Mouse (Mus musculus) spleen, postnatal 14 days (tissue): ENCODE data around the gene Mmp20.

Source experiments
- DNase-seq, 2 experiments: peaks; one replicate each; pipeline ENCODE4 v3.0.0; 2021 to 2022; ENCODE audit warnings: low spot score in 2 of 2

Mmp20 gene

DNA sequence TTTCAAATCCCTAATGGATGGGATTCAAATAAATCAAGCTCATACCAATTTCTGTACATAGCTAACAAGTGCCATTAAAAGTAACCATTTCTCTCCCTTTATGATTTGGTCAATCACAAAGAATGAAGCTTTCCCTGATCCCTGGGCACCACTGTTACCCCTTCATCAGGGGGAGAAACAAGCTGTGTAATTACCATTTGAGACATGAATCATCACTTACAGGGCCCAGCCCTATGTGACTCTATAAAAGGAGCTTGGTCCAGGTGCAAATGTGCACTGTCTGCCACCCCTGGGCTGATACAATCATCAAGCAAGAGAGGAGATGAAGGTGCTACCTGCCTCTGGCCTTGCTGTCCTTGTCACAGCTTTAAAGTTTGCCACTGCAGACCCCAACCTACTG is at the start of gene Mmp20:
Gene Mmp20 (plus strand): TSS at position 301 of the 400 bp plus-strand sequence.
- DNase-seq = no peak

DNA sequence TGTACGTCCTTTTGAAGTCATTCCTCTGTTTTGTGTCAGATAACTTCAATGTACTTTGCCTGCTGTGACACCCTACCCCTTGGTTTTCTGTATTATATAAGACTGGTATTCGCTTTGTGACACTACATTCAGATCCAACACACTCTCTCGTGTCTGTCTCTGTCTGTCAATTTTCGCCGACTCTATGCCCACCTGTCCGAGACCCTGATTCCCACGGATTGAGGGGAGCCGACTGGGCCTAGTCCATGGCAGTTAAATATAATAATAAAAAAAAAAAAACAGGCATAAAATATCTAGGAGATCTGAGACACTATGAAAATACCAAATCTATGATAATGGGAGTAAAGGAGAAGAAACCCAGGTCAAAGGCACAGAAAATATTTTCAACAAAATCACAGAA is 38.0 kb upstream of the Mmp20 start:
- DNase-seq = no peak

DNA sequence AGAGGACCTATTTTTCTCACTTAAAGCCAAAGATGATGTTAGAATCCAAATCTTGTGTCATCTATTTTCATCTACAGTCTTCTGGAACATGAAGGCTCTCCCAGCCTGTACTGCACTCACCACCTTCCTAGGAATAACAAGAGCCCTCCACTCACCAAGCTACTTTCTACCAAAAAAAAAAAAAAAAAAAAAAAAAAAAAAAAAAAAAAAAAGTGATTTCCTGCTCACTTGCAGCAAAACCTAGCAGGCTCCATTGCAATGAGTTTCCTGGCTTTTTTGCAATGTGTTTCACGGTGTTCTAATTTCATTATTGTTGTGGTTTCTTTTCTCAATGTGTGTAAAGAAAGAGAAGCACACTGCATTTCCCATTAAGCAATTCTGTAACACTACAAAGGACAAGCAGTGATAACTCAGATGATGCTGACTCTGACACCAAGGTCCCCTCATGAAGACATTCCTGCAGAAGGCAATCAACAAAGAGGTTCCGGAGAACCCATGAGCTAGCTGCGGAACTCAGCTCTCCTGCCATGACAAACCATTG is 34.7 kb upstream of the Mmp20 start:
- no peak for DNase-seq

GRCm38 (mm10) chr9:7594816-7595540 is 33.1 kb upstream of the Mmp20 start:
- DNase-seq = peak; percentile 24 to 50

DNA sequence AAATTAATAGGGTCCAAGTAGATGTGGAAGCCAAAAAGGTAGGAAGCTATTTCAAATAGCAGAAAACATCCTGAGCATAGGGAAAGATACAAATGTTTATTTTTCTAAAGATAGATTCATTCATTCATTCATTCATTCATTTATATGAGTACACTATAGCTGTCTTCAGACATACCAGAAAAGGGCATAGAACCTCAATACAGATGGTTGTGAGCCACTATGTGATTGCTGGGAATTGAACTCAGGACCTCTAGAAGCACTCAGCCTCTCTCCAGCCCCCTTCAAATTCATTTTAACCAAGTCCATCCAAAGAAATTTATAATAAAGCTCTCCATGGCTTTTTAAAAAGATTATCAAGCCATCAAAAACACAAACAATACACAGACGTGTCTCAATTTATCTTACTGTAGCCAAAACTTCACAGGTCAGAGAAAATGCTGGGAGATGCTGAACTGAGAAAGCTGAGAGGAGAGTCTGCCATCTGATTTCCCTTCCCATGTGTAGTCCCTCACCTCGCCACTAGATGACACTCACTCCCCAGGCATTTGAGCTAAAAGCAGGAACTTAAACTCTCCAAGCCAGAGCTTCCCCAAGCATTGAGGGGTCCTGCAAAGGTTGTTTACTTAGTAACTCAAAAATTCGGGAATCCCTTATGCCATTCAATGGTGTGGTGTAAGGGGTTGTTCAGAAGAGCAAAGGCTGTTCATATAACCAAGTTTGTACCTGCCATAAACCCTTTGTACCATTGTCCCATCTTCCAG is 24.9 kb upstream of the Mmp20 start:
- peak; percentile 20 to 59 for DNase-seq

DNA sequence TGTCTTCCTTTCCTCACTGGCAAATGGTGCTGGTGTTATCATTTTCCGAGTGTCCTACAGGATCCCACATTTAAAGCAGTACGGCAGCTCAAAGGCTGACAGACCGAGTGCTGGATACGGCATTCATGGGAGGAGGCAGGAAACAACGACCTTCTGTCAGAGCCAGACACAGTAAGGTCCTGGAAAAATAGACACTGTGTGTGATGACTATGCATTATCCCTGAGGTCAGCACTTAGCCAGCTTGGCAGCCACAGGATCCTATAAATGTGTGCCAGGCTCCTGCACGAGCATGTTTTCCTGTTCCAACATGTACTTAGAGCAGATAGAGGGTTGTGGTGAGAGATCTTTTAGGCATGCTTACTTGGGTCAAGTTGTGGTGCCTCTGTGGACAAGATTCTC is 24.0 kb upstream of the Mmp20 start:
- no peak for DNase-seq

DNA sequence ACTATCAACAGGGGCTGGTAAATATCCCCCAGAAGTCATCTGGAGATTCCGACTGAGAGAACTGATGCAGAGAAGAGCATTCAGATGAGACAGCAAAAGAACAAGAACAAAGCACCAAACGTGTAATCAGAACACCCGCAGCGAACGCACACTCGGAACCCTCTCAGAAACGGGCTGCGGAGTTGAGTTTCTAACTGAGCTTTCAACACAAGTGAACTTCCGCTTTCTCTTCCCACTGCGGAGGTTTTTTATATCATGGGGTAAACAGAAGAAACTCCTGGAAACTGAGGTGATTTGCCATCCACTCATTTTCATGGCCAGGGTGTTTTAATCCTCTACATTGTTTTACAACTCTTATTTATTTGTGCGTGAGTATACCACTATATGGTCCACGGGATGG is 22.4 kb upstream of the Mmp20 start:
- DNase-seq = no peak

DNA sequence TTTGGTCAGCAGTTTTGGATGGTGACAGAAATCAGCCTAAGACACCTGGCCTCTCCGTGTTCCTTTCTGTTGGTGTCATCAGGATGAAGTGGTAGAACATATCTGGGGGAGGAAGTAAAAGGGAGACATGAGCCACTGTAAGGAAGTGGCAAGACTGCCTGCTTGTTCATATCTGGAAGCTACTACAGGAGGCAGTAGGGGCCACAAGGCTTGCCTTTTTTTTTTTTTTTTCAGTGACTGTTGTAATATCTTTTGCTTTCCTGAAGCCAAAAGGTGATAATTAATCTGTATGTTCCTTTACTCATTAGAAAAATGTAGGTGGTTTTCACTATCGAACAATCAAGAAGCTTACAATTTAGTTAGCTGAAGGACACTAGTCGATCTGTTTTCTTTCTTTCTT is 5.4 kb upstream of the Mmp20 start:
- DNase-seq = no peak

DNA sequence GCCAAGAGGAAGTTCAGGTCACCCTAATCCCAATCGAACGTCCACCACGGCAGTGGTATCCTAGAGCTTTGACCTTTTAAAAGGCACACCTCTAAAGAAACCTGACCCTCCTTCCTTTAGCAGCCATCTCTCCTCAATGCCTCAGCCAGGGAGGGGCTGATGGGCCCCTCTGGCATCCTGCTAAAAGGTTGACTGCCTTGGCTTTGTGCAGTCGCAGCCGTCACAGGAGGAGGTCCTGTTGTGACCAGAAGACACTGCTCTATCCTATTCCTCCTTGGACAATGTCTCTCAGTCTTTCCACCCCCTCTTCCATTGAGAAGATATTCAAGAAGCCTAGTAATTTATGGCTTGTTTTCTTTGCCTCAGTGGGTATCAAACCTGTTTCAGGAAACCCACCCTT is 5.9 kb downstream of the Mmp20 start:
- no peak for DNase-seq

- no peak for DNase-seq
These were observed 19.9 kb downstream of the Mmp20 start for GRCm38 (mm10) chr9:7647901-7648300.

GRCm38 (mm10) chr9:7650397-7651180 is 22.6 kb downstream of the Mmp20 start:
- DNase-seq = no peak

GRCm38 (mm10) chr9:7652351-7653085 is 24.5 kb downstream of the Mmp20 start:
- DNase-seq = no peak

DNA sequence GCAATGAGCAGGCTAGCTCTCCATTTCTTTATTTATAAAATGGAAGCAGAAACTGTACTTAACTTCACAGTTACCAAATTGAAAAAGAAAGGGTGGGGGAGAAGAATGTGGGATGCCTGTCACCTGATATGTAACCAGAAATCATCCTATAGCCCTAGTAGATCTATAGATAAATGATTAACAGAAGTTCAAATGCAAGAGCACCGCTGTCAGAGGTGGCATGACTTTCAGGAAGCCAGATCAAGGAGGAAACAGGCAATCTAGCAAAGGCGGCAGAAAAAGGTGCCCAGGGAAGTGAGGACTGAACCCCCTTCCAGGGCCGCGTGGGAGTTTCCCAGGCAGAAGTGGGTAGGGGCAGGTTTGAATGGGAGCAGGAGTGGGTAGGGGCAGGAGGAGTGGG is 29.9 kb downstream of the Mmp20 start:
- no peak for DNase-seq

- no peak for DNase-seq
These were observed 31.5 kb downstream of the Mmp20 start for GRCm38 (mm10) chr9:7659469-7660020.

GRCm38 (mm10) chr9:7661371-7661770 is 33.3 kb downstream of the Mmp20 start:
- no peak for DNase-seq

- DNase-seq = no peak
These were observed 41.6 kb downstream of the Mmp20 start for GRCm38 (mm10) chr9:7669674-7670073.

- no peak for DNase-seq
These were observed 45.0 kb downstream of the Mmp20 start for GRCm38 (mm10) chr9:7672985-7673384.

DNA sequence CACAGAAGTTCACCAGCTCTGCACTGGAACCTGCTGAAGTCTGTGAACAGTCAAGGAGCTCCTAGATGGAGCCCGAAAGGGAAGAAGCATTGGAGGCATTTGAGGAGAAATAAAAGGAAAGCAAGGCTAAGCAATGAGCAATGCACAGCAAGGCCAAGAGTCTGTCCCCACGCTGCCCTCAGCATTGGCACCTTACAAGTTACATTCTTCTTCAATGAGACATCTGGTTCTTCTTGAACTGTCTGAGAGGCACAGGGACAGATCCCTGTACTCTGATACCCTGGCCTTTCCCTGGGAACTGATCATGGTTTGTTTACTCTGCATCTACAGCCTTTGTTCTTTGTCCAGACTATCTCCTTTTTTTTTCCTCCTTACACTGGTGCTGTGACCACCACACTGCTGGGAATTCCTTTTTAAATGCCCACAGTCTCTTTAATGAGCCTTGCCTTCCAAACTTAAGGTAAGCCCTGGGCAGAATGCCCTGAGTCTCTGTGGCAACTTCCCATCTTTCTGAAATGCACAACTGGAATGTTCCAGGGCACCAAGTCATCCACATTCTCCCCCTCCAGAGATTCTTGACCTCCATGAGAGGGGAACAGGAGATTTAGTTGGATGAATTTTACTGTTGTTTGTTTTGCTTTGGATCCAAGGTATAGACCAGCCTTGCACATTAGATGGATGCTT is 50.3 kb downstream of the Mmp20 start:
- DNase-seq = no peak

DNA sequence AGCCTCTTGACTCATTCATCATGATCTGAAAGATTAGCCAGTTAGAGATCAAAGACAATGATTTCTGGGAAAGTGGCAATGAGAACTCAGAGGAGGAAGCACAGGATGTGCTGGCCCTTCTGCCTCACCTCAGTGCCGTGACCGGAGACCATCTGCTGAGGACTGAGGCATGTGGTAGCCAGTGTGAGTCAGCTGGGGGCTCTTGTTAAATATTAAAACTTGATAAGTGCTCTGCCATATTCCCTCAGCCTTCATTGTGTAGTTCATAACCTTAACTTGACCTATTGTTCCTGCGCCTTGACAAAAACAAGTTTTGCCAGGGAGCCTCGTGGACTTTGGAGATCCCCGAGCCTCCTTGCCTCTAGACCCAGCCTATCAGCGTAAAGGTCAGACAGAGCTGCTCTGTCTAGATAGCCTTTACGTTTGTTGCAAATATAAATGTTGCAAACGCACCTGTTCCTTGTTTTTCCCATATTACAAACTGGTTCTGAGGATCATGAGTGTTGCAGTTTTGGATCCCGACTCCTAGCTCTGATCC is 54.1 kb downstream of the Mmp20 start:
- DNase-seq = no peak

DNA sequence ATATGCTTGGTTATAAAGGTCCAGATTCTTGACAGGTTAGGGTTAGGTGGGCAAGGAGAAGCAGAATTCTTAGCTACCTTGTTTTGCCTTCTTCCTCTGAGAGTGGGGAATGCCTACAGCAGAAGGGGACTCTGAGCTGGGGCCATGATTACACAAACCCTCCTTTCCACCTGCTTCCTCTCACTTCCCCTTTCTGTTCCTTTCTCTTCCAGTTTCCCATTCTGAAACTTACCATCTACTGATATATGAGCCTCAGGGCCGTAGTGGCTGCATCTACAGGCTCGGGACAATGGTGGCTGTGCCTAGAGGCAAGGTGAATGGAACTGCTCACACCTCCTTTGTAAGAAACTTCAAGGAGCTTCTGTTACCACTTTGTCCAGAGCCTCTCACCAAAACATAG is 58.0 kb downstream of the Mmp20 start:
- no peak for DNase-seq
